Mouse (Mus musculus) liver, embryonic 14.5 days (tissue): Measurements from ENCODE around the gene Cnnm3. TPM values are rescaled to one million over a fixed set of nuclear protein-coding genes. Genes with fewer than 3 reads are reported as not detected.

ENCODE experiments used
- ATAC-seq: fragments of 200-750 bp; cut with Nextera tagmentation; 2 replicates; pipeline ENCODE4 v1.8.0; 2017; ENCODE audit warnings: moderate number of reproducible peaks, mild to moderate bottlenecking, moderate library complexity; ENCODE audit not compliant: insufficient read depth
- DNase-seq, 3 experiments: peaks; one replicate each; pipeline ENCODE4 v3.0.0-alpha.2; 2012 to 2013; ENCODE audit warnings: low read depth in 3 of 3, low spot score in 3 of 3
- H3K27ac ChIP-seq: fragments of 300-500 bp; sonication (generic); 2 replicates; pipeline ENCODE4 v1.5.1; 2014; ENCODE audit warnings: moderate library complexity, mild to moderate bottlenecking, control low read depth, inconsistent platforms
- H3K27me3 ChIP-seq: fragments of 300-500 bp; sonication (generic); 2 replicates; pipeline ENCODE4 v1.6.1; 2014; ENCODE audit warnings: mild to moderate bottlenecking, low read length, moderate library complexity; ENCODE audit not compliant: control insufficient read depth, insufficient read depth
- H3K36me3 ChIP-seq: fragments of 300-500 bp; sonication (generic); replicated peaks from 2 replicates; pipeline ENCODE4 v1.6.1; 2014; ENCODE audit warnings: low read depth; ENCODE audit not compliant: control insufficient read depth, insufficient read depth
- H3K4me1 ChIP-seq, 2 experiments: fragments of 200-500 bp in 1 of 2; fragments of 300-500 bp in 1 of 2; sonication (generic) in 1 of 2; replicated peaks; 2 replicates each; pipeline ENCODE4 v1.6.1; 2012 to 2014; ENCODE audit warnings: antibody characterized with exemption in 1 of 2, inconsistent platforms in 1 of 2, low read length in 1 of 2; ENCODE audit not compliant: control insufficient read depth in 2 of 2, insufficient read depth in 2 of 2
- H3K4me2 ChIP-seq: fragments of 300-500 bp; sonication (generic); 2 replicates; pipeline ENCODE4 v1.6.1; 2014; ENCODE audit warnings: low read depth, mild to moderate bottlenecking, control low read depth, moderate library complexity
- H3K4me3 ChIP-seq, 2 experiments: fragments of 200-500 bp in 1 of 2; fragments of 300-500 bp in 1 of 2; sonication (generic) in 1 of 2; 2 replicates each; pipeline ENCODE4 v1.5.1; 2012 to 2014; ENCODE audit warnings: low read depth in 2 of 2, low read length in 2 of 2, mild to moderate bottlenecking in 2 of 2, control low read depth in 1 of 2, inconsistent platforms in 1 of 2, moderate library complexity in 1 of 2; ENCODE audit not compliant: insufficient read depth in 1 of 2
- H3K9ac ChIP-seq: fragments of 300-500 bp; sonication (generic); replicated peaks from 2 replicates; pipeline ENCODE4 v1.6.1; 2014; ENCODE audit warnings: mild to moderate bottlenecking, control low read depth, moderate library complexity
- H3K9me3 ChIP-seq: fragments of 300-500 bp; sonication (generic); 2 replicates; pipeline ENCODE4 v1.6.1; 2016; ENCODE audit warnings: low read length, mixed read lengths; ENCODE audit not compliant: control insufficient read depth
- CTCF ChIP-seq: IDR thresholded peaks from 2 replicates; pipeline ENCODE4 v1.5.1; 2016; ENCODE audit warnings: antibody characterized with exemption, low read depth, control low read depth
- EP300 ChIP-seq: IDR thresholded peaks from 2 replicates; pipeline ENCODE4 v1.6.1; 2016; ENCODE audit warnings: antibody characterized with exemption, low read depth
- WGBS: fragments of 180-500 bp; shearing (Covaris S2); extraction: QIAGEN DNeasy Blood & Tissue Kit; methylation state at CpG from one replicate; pipeline ENCODE4 v1.1.7; 2014; ENCODE audit not compliant: insufficient replicate concordance; 5-methylcytosine and 5-hydroxymethylcytosine counted together
- polyA plus RNA-seq, 2 experiments: library from polyadenylated mRNA; depleted of rRNA in 1 of 2; stranded (reverse) in 1 of 2; unstranded in 1 of 2; fragments of >200 nt; fragmentation: Nextera tagmentation in 1 of 2; extraction: Ambion mirVana in 1 of 2; gene quantifications; 2 replicates each; pipeline versions ENCODE4 v1.2.1 to v1.2.3; 2012 to 2014

The Cnnm3 gene
- polyA plus RNA-seq, 2 experiments: 0.86 to 3.7 TPM

- ATAC-seq: no peak
- 41% methylated on average over 2 of the region's 2 CpGs for WGBS
- Histone ChIP-seq H3K27ac (no peak overlapping the region), H3K9ac (no peak overlapping the region), H3K4me1 (no peaks in the 10 kb centered on the region), H3K36me3 (no peaks in the 10 kb centered on the region), H3K4me3 (no peak overlapping the region), H3K9me3 (no peaks in the 10 kb centered on the region), H3K4me2 (no peak overlapping the region), H3K27me3 (no peaks in the 10 kb centered on the region)
- TF ChIP-seq EP300 (no peak), CTCF (peak; percentile 36)
- DNase-seq: no peak
These were observed 14.9 kb upstream of the Cnnm3 start for GRCm38 (mm10) chr1:36496719-36497118.

GRCm38 (mm10) chr1:36497312-36497711 lies 14.4 kb upstream of the Cnnm3 start:
- Histone ChIP-seq H3K4me2 (no peak overlapping the region), H3K36me3 (no peaks in the 10 kb centered on the region), H3K27ac (no peak overlapping the region), H3K9me3 (no peaks in the 10 kb centered on the region), H3K4me1 (no peaks in the 10 kb centered on the region), H3K27me3 (no peaks in the 10 kb centered on the region), H3K4me3 (no peak overlapping the region), H3K9ac (no peak overlapping the region)
- ATAC-seq (no peak), DNase-seq (no peak)
- WGBS: 64% methylated on average over 2 of the region's 2 CpGs
- TF ChIP-seq EP300: no peak
- no peak for TF ChIP-seq CTCF

- TF ChIP-seq EP300 (no peak), CTCF (peak; percentile 96)
- no peaks in the 10 kb centered on the region for H3K9me3 ChIP-seq
- H3K9ac ChIP-seq: no peak overlapping the region
- no peak overlapping the region for H3K4me3 ChIP-seq
- no peak overlapping the region for H3K27ac ChIP-seq
- 4% methylated on average over 3 of the region's 3 CpGs for WGBS
- no peak for ATAC-seq
- no peaks in the 10 kb centered on the region for H3K27me3 ChIP-seq
- peak in 2 of 3 experiments; percentile 41 to 45 for DNase-seq
- no peaks in the 10 kb centered on the region for H3K36me3 ChIP-seq
- no peak overlapping the region for H3K4me2 ChIP-seq
- H3K4me1 ChIP-seq: no peaks in the 10 kb centered on the region
These were observed 10.4 kb upstream of the Cnnm3 start for GRCm38 (mm10) chr1:36501261-36501660.

- no peak overlapping the region for H3K9ac ChIP-seq
- DNase-seq: no peak
- TF ChIP-seq CTCF (no peak), EP300 (no peak)
- no peaks in the 10 kb centered on the region for H3K27me3 ChIP-seq
- H3K4me1 ChIP-seq: peaks cover 4% of the 10 kb centered on the region in 2 experiments
- WGBS: 50% methylated on average over 5 of the region's 5 CpGs
- H3K4me3 ChIP-seq: no peak overlapping the region
- no peaks in the 10 kb centered on the region for H3K36me3 ChIP-seq
- no peak overlapping the region for H3K27ac ChIP-seq
- no peak overlapping the region for H3K4me2 ChIP-seq
- no peak for ATAC-seq
- no peaks in the 10 kb centered on the region for H3K9me3 ChIP-seq
These were observed 3.4 kb upstream of the Cnnm3 start for GRCm38 (mm10) chr1:36508238-36508637.

GRCm38 (mm10) chr1:36512089-36512965 lies 660 bp downstream of the Cnnm3 start:
- Histone ChIP-seq H3K27me3 (no peaks in the 10 kb centered on the region), H3K36me3 (no peaks in the 10 kb centered on the region), H3K4me3 (peak overlapping the region; percentile 69 to 78), H3K27ac (peak overlapping the region; percentile 72), H3K9me3 (no peaks in the 10 kb centered on the region), H3K4me1 (peaks cover 6 to 12% of the 10 kb centered on the region in 2 experiments), H3K4me2 (peak overlapping the region; percentile 83), H3K9ac (peak overlapping the region; percentile 79)
- TF ChIP-seq CTCF: no peak
- no peak for TF ChIP-seq EP300
- DNase-seq: peak in 1 of 3 experiments; percentile 9
- ATAC-seq: peak; percentile 63
- under 1% methylated on average over 117 of the region's 126 CpGs for WGBS
